Comparison of ENCODE assay signal across 9 mouse cellular contexts in the genomic region with DNA sequence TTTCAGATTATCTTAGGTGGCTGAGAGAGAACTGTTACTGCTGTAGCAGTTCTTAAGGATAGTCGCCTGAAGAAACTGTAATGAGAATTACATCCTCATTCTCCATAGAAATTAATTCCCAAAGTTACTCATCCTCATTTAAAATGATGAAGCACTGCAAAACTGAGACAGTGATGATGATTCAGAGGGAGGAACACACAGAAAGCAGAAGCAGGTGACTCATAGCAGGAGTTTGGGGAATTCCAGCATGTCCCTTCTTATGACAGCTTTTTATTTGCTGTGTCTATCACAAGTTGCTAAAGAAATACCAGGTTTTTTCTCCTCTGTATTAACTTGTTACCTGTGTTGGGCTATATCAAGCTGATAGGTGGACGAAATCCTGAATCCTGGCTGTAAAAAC.
"Had no signal": no experiment of that assay in that cellular context is flagged by ENCODE, and none has a peak within 500 bp of the region (broad histone marks: within the 10 kb centered on the region; RNA-seq: fewer than 3 reads in every experiment).

No protein-coding gene starts in this region.

- DNase-seq: kidney, adult 8-10 months; kidney, postnatal 36 days; lung, adult 18-20 months; retina, postnatal 1 day; right cerebral cortex, postnatal 14 days; thymus, adult 18-20 months; thymus, postnatal 14 days had no signal

- ATAC-seq: intestine, postnatal 0 days; midbrain, embryonic 13.5 days had no signal
